Mouse (Mus musculus): ENCODE data around the gene Gm28048.

The Gm28048 gene

GRCm38 (mm10) chr11:22989786-22990185 lies 7.9 kb upstream of the Gm28048 start:
- no peak for DNase-seq

GRCm38 (mm10) chr11:22987357-22987756 lies 5.5 kb upstream of the Gm28048 start:
- peak; percentile 29 for DNase-seq

GRCm38 (mm10) chr11:22985510-22985909 lies 3.6 kb upstream of the Gm28048 start:
- DNase-seq, result no peak

GRCm38 (mm10) chr11:22982846-22983245 lies 956 bp upstream of the Gm28048 start:
- DNase-seq, result no peak

- DNase-seq, result no peak
Measured at GRCm38 (mm10) chr11:22981543-22981950, 343 bp downstream of the Gm28048 start.

- no peak for DNase-seq
Measured at GRCm38 (mm10) chr11:22981041-22981440, 849 bp downstream of the Gm28048 start.

- no peak for DNase-seq
Measured at GRCm38 (mm10) chr11:22979221-22979620, 2.7 kb downstream of the Gm28048 start.

GRCm38 (mm10) chr11:22978711-22979110 lies 3.2 kb downstream of the Gm28048 start:
- no peak for DNase-seq

- no peak for DNase-seq
Measured at GRCm38 (mm10) chr11:22978215-22978614, 3.7 kb downstream of the Gm28048 start.

GRCm38 (mm10) chr11:22973599-22973998 lies 8.3 kb downstream of the Gm28048 start:
- no peak for DNase-seq

GRCm38 (mm10) chr11:22972746-22973526 lies 9.0 kb downstream of the Gm28048 start:
- DNase-seq, result peak; percentile 83

GRCm38 (mm10) chr11:22971835-22972709 lies 9.8 kb downstream of the Gm28048 start, which contains the start of gene Zrsr1:
TSS of gene Zrsr1 (plus strand) at chr11:22972005.
- DNase-seq, result peak; percentile 63

GRCm38 (mm10) chr11:22970546-22970945 lies 11.3 kb downstream of the Gm28048 start:
- DNase-seq, result no peak

- DNase-seq, result no peak
Measured at GRCm38 (mm10) chr11:22969486-22969885, 12.4 kb downstream of the Gm28048 start.

GRCm38 (mm10) chr11:22965503-22965902 lies 16.4 kb downstream of the Gm28048 start:
- DNase-seq, result peak; percentile 43

GRCm38 (mm10) chr11:22964401-22964800 lies 17.5 kb downstream of the Gm28048 start:
- DNase-seq, result no peak

- DNase-seq, result no peak
Measured at GRCm38 (mm10) chr11:22962101-22962500, 19.8 kb downstream of the Gm28048 start.

- peak; percentile 29 for DNase-seq
Measured at GRCm38 (mm10) chr11:22957791-22958374, 24.0 kb downstream of the Gm28048 start.

- peak; percentile 85 for DNase-seq
Measured at GRCm38 (mm10) chr11:22956830-22957229, 25.1 kb downstream of the Gm28048 start.

- DNase-seq, result no peak
Measured at GRCm38 (mm10) chr11:22956346-22956745, 25.5 kb downstream of the Gm28048 start.

- no peak for DNase-seq
Measured at GRCm38 (mm10) chr11:22952668-22953067, 29.2 kb downstream of the Gm28048 start.

GRCm38 (mm10) chr11:22950131-22950530 lies 31.8 kb downstream of the Gm28048 start:
- DNase-seq, result peak; percentile 71

GRCm38 (mm10) chr11:22949101-22949500 lies 32.8 kb downstream of the Gm28048 start:
- DNase-seq, result no peak
